Mouse (Mus musculus): ENCODE measurements around the gene Rfc2. TPM values are rescaled to one million over a fixed set of nuclear protein-coding genes. Genes with fewer than 3 reads are reported as not detected.
A peak's percentile ranks its signal among the peaks of the same experiment; 100 is the strongest.

Rfc2 gene
- polyA plus RNA-seq, 1 experiment = 133 TPM

GRCm38 (mm10) chr5:134544516-134545241, 36.5 kb upstream of the Rfc2 start:
- Histone ChIP-seq H3K27ac (ENCODE audit: control insufficient read depth, insufficient read depth, low read length) (no peak overlapping the region), H3K36me3 (ENCODE audit: control insufficient read depth, insufficient read depth, low read length) (no peaks in the 10 kb centered on the region), H3K4me1 (replicated peaks; ENCODE audit: control insufficient read depth, insufficient read depth, low read length) (peaks cover 10% of the 10 kb centered on the region), H3K4me3 (ENCODE audit: control insufficient read depth, insufficient read depth, low read length) (no peak overlapping the region), H3K27me3 (ENCODE audit: control insufficient read depth, insufficient read depth, low read length) (no peaks in the 10 kb centered on the region)
- WGBS = 92% methylated on average over 19 of the region's 19 CpGs
- no peak for DNase-seq
- TF ChIP-seq CTCF (IDR thresholded peaks at IDR 0.05; ENCODE audit: borderline replicate concordance, control insufficient read depth, extremely low read depth, insufficient read depth, low read length, poor library complexity) (no peak), POLR2A (IDR thresholded peaks at IDR 0.05; ENCODE audit: control insufficient read depth, extremely low read depth, insufficient read depth, low read length, poor library complexity) (no peak)

- Histone ChIP-seq H3K27ac (ENCODE audit: control insufficient read depth, insufficient read depth, low read length) (no peak overlapping the region), H3K4me3 (ENCODE audit: control insufficient read depth, insufficient read depth, low read length) (no peak overlapping the region), H3K4me1 (replicated peaks; ENCODE audit: control insufficient read depth, insufficient read depth, low read length) (peaks cover 4% of the 10 kb centered on the region), H3K36me3 (ENCODE audit: control insufficient read depth, insufficient read depth, low read length) (no peaks in the 10 kb centered on the region), H3K27me3 (ENCODE audit: control insufficient read depth, insufficient read depth, low read length) (no peaks in the 10 kb centered on the region)
- TF ChIP-seq POLR2A (IDR thresholded peaks at IDR 0.05; ENCODE audit: control insufficient read depth, extremely low read depth, insufficient read depth, low read length, poor library complexity) = no peak
- WGBS = 89% methylated on average over 3 of the region's 3 CpGs
- DNase-seq = no peak
Measured at GRCm38 (mm10) chr5:134545242-134545629, 35.9 kb upstream of the Rfc2 start.

DNA sequence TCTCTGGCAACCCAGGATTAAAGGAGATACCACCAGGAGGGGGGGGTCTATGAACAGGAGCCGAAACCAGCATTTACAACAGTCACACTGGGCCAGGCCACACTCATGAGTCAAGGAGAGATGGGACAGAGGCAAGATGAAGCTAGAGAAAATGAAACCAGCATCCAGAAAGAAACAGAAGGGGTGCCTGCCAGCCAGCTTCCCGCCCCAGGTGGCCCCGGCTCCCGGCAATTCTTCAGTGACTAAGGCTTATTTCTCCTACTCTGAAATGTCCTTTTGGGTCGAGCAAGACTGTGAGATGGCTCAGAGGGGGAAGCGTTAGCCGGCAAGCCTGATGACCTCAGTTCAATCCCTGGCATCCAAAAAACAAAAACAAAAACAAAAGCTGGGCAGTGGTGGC, 34.4 kb upstream of the Rfc2 start:
- no peak for TF ChIP-seq POLR2A (IDR thresholded peaks at IDR 0.05; ENCODE audit: control insufficient read depth, extremely low read depth, insufficient read depth, low read length, poor library complexity)
- TF ChIP-seq CTCF (IDR thresholded peaks at IDR 0.05; ENCODE audit: borderline replicate concordance, control insufficient read depth, extremely low read depth, insufficient read depth, low read length, poor library complexity) = no peak
- Histone ChIP-seq H3K4me3 (ENCODE audit: control insufficient read depth, insufficient read depth, low read length) (no peak overlapping the region), H3K4me1 (replicated peaks; ENCODE audit: control insufficient read depth, insufficient read depth, low read length) (peaks cover 12% of the 10 kb centered on the region), H3K27ac (ENCODE audit: control insufficient read depth, insufficient read depth, low read length) (no peak overlapping the region), H3K36me3 (ENCODE audit: control insufficient read depth, insufficient read depth, low read length) (no peaks in the 10 kb centered on the region), H3K27me3 (ENCODE audit: control insufficient read depth, insufficient read depth, low read length) (no peaks in the 10 kb centered on the region)
- 89% methylated on average over 7 of the region's 7 CpGs for WGBS
- no peak for DNase-seq

DNA sequence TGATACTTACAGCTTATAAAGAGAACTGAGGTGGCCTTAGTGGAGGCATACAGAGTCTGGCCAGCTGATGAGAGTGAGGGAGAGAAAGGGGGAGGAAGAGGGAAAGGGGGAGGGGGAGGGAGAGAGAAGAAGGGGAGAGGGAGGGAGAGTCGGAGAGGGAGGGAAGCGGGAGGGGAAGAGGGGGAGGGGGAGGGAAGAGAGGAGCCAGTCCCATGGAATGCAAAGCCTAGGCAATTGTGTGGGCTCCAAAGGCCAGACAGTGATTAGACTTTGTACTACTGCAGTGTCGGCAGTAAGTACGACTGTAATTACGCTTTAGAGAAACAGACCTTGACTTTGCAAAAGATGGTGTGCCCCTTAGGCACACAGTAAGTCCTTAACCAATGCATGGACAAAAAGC, 32.9 kb upstream of the Rfc2 start:
- no peaks in the 10 kb centered on the region for H3K36me3 ChIP-seq (ENCODE audit: control insufficient read depth, insufficient read depth, low read length)
- H3K4me1 ChIP-seq (replicated peaks; ENCODE audit: control insufficient read depth, insufficient read depth, low read length) = peaks cover 16% of the 10 kb centered on the region
- H3K27me3 ChIP-seq (ENCODE audit: control insufficient read depth, insufficient read depth, low read length) = no peaks in the 10 kb centered on the region
- no peak overlapping the region for H3K4me3 ChIP-seq (ENCODE audit: control insufficient read depth, insufficient read depth, low read length)
- DNase-seq = no peak
- 84% methylated on average over 5 of the region's 5 CpGs for WGBS
- no peak overlapping the region for H3K27ac ChIP-seq (ENCODE audit: control insufficient read depth, insufficient read depth, low read length)
- TF ChIP-seq CTCF (IDR thresholded peaks at IDR 0.05; ENCODE audit: borderline replicate concordance, control insufficient read depth, extremely low read depth, insufficient read depth, low read length, poor library complexity) (no peak), POLR2A (IDR thresholded peaks at IDR 0.05; ENCODE audit: control insufficient read depth, extremely low read depth, insufficient read depth, low read length, poor library complexity) (no peak)

GRCm38 (mm10) chr5:134549640-134550168, 31.5 kb upstream of the Rfc2 start:
- no peak overlapping the region for H3K27ac ChIP-seq (ENCODE audit: control insufficient read depth, insufficient read depth, low read length)
- no peak for DNase-seq
- H3K4me3 ChIP-seq (ENCODE audit: control insufficient read depth, insufficient read depth, low read length) = no peak overlapping the region
- TF ChIP-seq CTCF (IDR thresholded peaks at IDR 0.05; ENCODE audit: borderline replicate concordance, control insufficient read depth, extremely low read depth, insufficient read depth, low read length, poor library complexity) = no peak
- no peak for TF ChIP-seq POLR2A (IDR thresholded peaks at IDR 0.05; ENCODE audit: control insufficient read depth, extremely low read depth, insufficient read depth, low read length, poor library complexity)
- H3K4me1 ChIP-seq (replicated peaks; ENCODE audit: control insufficient read depth, insufficient read depth, low read length) = peaks cover 16% of the 10 kb centered on the region
- H3K36me3 ChIP-seq (ENCODE audit: control insufficient read depth, insufficient read depth, low read length) = no peaks in the 10 kb centered on the region
- H3K27me3 ChIP-seq (ENCODE audit: control insufficient read depth, insufficient read depth, low read length) = no peaks in the 10 kb centered on the region
- WGBS = 96% methylated on average over 3 of the region's 3 CpGs

DNA sequence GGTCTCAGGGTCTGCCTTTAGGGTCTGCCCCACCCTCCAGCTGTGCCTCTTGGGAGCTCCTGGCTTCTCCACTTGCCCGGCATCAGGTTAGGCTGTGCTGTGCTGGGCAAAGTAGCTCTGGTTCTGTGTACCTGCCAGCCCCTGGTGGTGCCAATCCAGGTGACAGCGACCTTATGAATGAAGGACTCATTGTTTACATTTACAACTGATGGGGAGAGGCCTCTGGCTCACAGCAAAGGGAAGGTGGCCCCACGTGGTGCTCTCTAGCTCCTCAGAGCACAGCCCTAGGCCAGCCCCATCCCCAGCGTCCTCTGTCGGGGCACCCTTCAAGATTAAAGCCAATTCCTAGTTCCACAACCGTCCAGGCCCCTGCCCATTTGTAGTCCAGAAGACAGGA, 30.3 kb upstream of the Rfc2 start:
- H3K27ac ChIP-seq (ENCODE audit: control insufficient read depth, insufficient read depth, low read length) = no peak overlapping the region
- H3K36me3 ChIP-seq (ENCODE audit: control insufficient read depth, insufficient read depth, low read length) = no peaks in the 10 kb centered on the region
- 24% methylated on average over 6 of the region's 6 CpGs for WGBS
- TF ChIP-seq POLR2A (IDR thresholded peaks at IDR 0.05; ENCODE audit: control insufficient read depth, extremely low read depth, insufficient read depth, low read length, poor library complexity) (no peak), CTCF (IDR thresholded peaks at IDR 0.05; ENCODE audit: borderline replicate concordance, control insufficient read depth, extremely low read depth, insufficient read depth, low read length, poor library complexity) (no peak)
- peak overlapping the region; percentile 81 for H3K4me3 ChIP-seq (ENCODE audit: control insufficient read depth, insufficient read depth, low read length)
- H3K4me1 ChIP-seq (replicated peaks; ENCODE audit: control insufficient read depth, insufficient read depth, low read length) = peaks cover 16% of the 10 kb centered on the region
- DNase-seq = no peak
- no peaks in the 10 kb centered on the region for H3K27me3 ChIP-seq (ENCODE audit: control insufficient read depth, insufficient read depth, low read length)
